Mouse (Mus musculus) heart, postnatal 0 days (tissue): ENCODE measurements around the gene BC048679.

ENCODE experiments used
- CTCF ChIP-seq: IDR thresholded peaks from 2 replicates; pipeline ENCODE4 v1.5.1; 2016; ENCODE audit warnings: antibody characterized with exemption, control low read depth, low read depth
- EP300 ChIP-seq: IDR thresholded peaks from 2 replicates; pipeline ENCODE4 v1.6.1; 2016; ENCODE audit warnings: antibody characterized with exemption, low read depth

DNA sequence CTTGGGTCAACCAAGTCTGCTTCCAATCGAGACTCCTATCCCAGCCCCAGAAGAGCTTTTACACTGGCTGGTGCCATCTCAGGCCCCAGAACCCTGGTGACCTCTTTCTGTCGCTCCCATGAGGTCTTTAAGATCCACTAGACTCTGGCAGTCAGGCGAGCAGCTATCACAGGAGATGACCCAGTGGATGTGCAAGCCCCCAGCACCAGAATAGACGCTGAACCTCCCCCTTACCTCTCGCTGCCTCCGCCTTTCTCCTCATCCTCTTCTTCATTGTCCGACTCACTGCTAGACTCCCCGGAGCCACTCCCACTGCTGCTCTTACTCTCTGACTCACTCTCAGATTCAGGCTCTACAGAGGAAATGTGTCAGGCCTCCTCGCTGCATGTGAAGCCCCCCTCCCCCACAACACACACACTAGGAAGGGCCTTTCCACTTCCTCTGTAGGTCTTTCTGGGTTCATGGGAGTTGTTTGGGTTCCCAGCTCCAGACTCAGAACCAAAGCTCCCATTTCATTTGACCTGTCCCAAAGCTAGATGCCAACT lies 33.1 kb downstream of the BC048679 start:
- no peak for TF ChIP-seq EP300
- TF ChIP-seq CTCF = no peak
